Mouse (Mus musculus): ENCODE measurements around the gene Erf.
A peak's percentile ranks its signal among the peaks of the same experiment; 100 is the strongest.

DNA sequence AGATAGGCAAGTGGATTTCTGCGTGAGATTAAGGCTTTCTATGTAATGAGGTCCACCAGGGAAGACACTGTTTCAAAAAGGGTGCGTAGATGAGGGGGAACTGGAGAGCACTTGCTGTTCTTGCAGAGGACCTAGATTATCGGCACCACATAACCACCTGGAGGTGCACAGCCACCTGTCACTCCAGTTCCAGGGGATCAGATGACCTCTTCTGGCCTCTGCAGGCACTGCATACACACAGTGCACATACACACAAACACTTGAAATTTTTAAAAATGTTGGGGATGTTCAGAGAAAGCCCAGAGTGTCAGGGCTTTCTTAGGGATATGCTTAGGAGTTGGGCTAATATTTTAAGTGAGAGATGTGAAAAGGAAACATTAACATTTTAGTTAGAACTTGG, 39.4 kb upstream of the Erf start:
- TF ChIP-seq CTCF (IDR thresholded peaks at IDR 0.05) (peak; percentile 38; the same call in 1 of the 2 replicates), EP300 (IDR thresholded peaks at IDR 0.05) (no peak)
